Mouse (Mus musculus): Measurements from ENCODE around the gene Esyt3.
A peak's percentile ranks its signal among the peaks of the same experiment; 100 is the strongest.

Gene Esyt3

DNA sequence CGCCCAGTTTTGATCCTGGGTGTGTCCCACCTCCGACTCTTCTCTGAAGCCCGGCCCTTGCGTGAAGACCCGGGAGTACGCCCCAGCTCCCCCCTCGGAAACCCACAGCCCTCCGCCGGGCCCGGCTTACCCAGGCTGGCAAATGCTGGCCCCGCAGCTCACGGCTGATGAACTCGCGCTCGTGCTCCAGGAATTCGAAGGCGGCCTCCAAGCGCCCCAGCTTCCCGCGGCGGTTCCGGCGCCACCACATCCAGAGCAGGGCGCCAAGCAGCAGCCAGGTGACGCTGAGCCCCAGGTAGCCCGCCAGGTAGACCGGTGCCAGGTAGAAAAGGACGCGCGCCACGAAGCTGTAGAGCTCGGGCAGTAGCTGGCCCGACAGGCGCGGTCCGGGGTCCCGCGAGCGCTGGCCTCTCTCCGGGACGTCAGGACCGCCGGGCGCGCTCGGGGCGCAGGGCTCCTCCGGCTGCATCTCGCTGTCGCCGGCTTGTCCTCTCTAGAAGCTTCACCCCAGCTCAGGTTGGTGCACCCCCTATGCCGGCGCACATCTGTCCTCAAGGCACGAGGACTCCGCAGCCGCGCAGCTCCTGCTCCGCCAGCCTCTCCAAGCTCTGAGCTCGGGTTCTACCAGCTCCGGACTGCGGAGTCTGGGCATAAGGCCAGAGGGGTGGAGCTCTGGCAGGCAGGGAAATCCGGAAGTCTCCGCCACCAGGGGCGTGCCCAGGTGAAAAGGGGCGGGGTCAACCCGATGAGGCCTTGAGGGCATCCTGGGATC lies at the start of gene Esyt3:
Esyt3 (minus strand) TSS at position 637 of the 772 bp plus-strand sequence.
- no peak for DNase-seq (ENCODE audit: low spot score)

DNA sequence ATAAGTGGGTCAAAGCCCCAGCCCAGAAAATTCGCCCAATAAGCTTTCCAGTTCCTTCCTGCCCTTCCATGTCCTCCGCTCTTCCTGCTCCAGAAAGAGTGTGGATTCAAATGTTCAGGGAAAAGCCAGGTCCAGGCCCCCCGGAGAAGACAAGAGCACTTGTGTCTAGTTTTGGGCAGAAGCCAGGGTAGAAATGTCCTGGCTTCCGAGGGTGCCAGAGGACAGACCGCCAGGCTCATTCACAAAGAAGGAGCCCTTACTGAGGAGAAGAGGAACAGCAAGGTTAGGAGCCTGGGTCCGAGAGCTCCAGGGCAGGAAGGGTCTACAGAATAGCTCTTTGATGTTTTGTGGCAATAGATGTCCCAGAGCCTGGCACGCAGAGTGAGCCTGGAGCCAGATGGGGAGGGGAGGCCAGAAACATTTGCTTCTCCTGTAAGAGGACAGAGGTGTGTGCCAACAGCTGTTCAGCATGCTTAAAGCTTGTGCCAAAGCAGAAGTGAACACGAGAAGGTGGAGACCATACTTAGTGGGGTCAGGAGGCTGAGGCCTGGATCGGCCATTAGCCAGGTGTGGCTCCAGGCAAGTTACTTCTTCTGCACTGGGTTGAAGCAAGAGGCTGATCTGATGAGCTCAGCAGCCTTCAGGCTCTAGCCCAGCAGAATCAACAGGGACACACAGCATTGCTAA lies 43.1 kb upstream of the Esyt3 start:
- no peak for DNase-seq (ENCODE audit: low spot score)

DNA sequence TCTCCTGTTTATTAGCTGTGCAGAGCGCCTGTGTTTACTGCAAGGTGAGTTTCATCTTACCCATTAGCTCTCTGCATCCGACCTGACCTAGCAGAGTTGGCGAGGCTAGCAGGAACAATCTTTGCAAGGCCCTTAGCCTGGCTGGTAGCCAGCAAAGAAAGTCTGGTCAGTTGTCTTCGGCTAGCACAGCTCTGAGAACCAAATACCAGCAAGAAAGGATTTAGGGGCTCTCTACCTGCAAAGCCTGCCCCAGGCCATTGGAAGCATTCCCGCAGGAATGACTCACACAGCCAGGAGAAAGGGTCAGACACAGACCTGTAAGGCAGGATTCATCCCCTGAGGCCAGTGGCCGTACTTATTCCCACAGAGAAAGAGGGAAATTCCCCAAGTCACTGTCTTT lies 42.4 kb upstream of the Esyt3 start:
- no peak for DNase-seq (ENCODE audit: low spot score)

DNA sequence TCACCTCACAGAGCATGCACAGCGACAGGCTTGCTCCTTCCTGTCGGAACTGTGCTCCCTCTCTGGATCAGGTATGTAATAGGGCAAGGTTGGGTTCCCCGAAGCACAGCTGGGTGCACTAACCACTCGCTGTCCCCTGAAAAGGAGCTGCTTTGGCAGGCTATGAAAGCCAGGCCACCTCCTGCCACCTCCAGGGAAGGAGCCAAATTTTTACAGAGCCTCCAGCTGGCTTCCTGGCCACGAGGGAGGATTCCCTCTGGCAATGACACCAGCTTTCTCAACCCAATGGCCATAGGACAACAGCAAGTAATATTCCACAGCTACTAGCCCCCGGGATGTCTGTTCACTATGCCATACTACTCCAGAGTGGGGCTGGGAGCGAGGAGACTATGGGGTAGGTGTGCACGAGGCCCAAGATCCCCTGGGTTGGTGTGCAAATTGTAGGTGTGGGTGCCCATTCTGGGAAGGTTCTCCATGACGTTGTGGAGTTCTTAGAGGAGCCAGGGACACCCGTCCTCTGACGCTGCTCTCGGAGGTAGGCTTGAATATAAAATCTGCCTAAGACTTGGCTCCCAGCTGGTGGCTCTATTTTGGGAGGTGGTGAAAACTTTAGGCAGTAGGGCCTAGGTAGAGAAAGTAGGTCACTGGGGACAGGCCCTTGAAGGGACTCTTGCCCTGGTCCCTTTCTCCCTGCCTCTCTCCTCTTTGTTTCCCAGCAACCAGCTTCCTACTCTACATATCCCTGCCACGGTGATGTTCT lies 38.9 kb upstream of the Esyt3 start:
- no peak for DNase-seq (ENCODE audit: low spot score)

DNA sequence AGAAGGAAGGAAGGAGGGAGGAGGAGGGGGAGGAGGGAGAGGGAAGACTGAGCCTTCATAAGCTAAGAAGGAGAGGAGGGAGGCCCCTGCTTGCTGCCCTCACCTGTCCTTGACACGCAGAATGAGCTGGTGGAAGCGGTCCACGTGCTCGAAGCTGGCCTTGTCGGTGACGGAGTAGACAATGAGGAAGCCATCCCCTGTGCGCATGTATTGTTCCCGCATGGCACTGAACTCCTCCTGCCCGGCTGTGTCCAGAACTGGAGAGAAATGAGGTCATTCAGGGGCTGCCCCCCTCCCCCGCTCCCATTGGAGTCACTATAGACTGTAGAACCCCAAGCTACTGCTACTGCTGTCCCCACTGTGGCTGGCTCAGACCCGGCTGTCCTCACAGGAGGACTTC lies 36.0 kb upstream of the Esyt3 start:
- DNase-seq (ENCODE audit: low spot score): no peak

DNA sequence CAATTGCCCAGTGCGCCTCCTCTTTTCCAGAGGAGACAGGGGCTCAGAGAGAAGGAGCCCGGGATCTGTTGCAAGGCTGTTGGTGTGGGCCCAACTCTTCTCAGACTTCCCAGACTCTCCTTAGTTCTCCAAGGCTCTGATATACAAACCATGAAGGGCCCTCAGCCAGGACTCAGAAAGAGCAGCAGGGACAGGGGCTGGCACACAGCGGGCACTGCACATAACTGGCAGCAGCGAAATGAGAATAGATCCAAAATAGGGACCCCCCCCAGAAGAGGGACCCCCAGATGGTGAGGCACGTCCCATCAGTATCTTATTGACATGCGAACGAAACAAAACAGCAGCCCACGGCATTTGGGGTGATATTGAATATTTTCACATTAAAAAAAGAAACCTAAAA lies 34.8 kb upstream of the Esyt3 start:
- DNase-seq (ENCODE audit: low spot score): no peak

DNA sequence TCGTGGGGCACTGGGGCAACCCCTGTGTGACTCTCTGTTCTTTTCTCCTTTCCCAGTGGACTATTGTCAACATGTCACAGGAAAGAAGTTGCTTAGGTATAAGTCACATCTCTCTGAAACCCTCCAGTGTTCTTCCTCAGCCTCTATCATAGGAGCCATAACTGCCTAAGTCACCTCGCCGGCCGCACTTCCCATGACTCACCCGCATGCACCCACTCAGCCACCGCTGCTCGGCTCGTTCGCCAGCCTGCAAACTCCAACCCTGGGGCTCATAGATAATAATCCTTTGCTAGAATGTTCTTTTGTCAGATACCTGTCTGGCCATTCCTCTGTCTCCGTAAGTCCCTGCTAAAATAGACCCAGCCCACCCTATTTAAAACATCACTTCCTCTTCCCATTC lies 33.2 kb upstream of the Esyt3 start:
- DNase-seq (ENCODE audit: low spot score): no peak

DNA sequence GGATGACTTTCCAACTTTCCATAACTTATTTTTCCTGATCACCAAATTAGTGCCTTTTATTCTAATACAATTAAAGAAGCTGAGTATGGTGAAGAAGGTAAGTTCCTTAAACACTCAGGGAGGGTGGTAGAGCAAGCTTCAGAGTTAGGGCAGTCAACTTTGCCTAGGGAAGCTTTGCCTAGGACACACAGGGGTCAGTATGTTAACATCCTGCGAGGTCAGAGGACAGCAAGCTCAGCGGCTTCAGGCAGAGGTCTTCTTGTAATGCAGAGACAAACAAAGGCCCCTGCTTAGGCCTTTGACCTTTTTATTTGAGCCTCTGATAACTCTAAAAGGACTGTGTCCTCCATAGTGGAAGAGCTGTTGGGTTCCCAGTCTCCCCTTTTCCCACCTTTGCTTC lies 32.4 kb upstream of the Esyt3 start:
- no peak for DNase-seq (ENCODE audit: low spot score)

DNA sequence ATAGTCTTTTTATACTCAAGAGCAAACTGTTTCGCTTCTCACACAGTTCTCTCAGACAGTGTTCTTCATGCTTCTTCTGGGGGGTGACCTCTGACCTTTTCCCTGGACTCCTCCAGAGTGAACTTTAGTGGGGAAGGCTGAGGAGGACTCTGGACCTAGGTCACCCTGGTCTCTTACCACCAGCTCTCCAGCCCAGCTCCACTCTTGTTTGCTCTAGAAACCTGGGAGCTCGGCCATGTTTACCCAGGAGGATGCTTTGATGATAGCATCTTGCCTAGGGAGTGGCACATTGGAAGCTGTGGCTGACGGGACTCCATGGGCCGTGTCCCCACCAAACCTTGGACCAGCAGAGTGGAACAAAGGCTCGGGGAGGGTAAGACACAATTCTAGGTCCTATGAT lies 31.8 kb upstream of the Esyt3 start:
- DNase-seq (ENCODE audit: low spot score): no peak

DNA sequence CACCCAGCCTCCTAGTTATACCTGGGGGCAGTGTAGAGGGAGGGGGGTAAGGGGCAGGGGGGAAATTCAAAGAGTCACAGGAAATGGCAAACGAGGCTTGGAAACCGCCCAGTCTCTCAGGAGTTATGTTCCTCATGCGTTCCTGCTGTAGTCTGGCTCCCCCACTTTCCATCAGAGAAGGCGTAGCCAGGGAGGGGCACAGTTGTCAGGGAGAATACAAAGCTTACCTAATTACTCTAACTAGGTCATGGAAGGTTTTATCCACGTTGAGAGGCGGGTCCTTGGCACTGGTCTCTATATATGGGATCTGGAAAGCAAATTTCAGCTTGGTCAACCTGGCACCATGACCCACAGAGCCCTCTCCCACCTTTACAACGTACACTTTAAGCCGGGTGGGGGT lies 31.1 kb upstream of the Esyt3 start:
- no peak for DNase-seq (ENCODE audit: low spot score)

DNA sequence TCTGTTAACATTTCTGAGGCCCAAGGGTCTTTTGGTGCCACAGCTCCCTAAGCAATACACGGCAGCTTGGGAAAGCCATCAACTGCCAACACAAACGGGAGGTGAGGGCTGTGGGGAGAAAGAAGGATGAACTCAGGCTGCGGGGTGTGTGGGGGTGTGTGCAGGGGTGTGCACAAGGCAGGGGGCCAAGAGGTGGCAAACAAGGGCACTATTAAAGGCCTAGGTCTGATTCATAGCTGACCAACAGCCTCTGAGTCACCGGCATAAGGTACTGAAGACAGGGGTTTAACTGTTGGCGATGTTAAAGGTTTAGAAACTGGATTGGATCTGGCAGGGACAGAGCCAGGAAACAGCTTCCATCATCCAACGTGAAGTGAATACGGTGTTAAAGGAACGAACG lies 30.5 kb upstream of the Esyt3 start:
- no peak for DNase-seq (ENCODE audit: low spot score)

DNA sequence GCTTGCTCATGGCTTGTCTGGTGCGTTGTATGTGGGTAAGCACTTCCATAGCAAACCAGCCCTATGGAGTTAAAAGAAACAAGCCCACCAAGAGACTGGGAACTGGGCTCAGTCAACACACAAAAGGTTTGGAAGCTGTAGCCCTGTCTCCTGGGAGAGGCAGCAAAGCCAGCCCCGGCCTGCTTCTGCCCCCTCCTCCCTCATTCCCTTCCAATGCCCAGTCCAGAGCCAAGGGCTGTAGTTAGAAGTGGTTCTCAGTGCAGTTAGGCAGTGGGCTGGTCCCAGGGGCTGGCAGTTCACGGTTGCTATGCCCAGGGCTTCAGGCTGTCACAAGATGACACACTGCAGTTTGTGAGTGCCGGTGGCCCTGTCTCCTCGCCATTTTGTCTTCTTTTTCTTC lies 29.7 kb upstream of the Esyt3 start:
- DNase-seq (ENCODE audit: low spot score): no peak

DNA sequence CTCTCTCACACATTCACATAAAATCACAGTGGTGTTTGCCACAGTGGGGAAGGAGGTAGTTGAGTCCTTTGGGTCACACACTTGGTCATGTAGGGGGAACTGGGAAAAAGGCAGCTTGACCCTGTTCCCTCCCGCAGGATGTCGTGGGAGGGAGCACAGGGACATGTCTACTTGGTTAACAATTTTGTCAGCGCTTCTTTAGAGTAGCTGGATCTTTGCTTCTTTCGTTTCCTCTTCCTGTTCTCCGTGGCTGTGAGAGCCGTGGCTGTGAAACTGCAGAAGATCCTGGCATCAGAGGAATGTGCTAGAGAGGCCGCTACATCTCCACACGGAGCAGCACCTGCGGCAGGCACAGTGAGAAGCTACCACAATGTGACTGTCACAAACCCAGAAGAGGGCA lies 24.2 kb upstream of the Esyt3 start:
- DNase-seq (ENCODE audit: low spot score): no peak

DNA sequence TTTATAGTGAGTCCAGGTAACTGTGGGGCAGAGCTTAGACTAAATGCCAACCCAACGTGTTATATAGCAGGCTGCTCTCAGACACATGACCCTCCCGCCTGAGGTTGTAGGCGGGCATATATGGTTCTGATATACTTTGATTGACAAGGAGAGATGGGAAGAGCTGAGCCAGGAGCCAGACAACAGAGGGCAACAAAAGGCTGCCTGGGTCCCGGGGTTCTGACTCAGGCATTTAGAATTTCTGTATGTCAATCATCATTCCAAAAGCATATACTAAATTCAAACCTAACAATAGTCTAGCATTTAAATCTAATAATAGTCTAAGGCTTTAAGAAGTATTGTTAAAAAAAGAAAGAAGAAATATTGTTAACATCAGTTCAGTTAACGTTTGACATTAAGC lies 20.8 kb upstream of the Esyt3 start:
- DNase-seq (ENCODE audit: low spot score): no peak

DNA sequence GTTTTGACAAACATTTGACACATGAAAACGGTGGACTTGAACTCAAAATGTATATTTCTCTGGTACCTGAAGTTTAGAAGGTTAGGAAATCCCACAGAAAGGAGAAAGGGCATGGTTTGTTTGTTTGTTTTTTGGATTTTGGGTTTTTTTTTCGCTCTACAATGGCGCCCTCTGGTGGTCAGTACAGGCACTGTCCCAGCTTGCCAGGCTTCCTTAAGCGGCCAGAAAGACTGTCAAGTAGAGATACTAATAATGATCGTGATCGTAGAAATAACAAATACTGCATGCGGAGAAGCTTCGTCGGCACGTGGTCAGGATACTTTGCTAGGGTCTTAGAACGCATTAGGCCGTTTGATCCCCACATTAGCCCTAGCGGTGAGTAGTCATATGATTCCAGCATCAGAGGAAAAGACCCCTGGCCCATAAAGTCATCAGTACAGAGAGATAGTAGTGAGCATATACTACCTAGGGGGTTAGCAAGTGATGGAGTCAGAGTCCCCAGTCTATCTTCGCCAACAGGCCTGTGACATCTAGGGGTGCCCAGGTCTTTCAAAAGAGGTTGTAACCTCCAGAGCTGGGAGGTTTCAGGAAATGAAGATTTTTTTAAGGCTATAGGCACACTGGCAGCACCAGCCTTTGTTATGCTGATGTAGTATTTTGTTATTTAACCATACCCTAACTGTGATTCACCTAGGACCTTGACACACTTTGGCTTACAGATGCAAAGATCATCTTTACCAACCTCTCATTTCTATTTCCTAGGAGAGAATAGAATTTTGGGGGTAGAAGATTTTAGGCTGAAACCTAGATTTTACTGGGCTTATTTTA lies 18.4 kb upstream of the Esyt3 start:
- DNase-seq (ENCODE audit: low spot score): peak; percentile 58

DNA sequence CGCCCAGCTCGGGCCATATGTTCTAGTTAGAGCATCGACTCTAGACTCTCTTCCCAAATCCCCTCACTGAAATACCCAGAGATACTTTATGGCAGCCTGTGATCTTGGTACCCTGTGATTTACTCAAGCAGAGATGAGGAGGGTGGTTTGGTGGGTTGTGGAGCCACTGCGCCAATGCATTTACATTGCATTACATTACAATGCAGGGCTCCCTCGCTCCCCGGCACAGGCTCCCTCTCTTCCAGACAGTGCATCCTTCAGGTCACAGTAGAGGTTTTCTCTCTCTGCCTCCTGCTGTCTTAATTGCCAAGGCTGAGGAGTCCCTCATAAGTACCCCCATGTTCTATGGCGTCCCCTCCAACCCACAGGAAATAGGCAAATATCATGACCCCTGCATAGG lies 10.1 kb upstream of the Esyt3 start:
- no peak for DNase-seq (ENCODE audit: low spot score)

DNA sequence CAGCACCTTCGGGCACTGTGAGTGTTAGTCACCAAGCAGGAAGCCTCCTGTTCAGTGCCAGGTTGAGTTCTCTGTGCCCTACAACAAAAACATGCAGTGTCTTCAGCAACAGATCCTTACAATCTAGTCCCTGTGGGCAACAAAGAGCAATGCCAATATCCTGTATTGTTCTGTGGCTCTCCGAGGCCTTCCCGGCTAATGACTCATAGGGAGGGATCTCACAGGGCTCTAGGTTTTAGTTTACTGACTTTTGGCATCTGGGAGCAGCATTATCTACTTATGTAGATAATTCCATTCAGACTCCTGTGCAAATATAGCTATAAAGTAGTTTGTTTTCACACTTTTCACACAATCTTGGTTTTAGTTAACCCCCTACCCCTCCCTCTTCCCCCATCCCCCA lies 7.5 kb upstream of the Esyt3 start:
- DNase-seq (ENCODE audit: low spot score): no peak

DNA sequence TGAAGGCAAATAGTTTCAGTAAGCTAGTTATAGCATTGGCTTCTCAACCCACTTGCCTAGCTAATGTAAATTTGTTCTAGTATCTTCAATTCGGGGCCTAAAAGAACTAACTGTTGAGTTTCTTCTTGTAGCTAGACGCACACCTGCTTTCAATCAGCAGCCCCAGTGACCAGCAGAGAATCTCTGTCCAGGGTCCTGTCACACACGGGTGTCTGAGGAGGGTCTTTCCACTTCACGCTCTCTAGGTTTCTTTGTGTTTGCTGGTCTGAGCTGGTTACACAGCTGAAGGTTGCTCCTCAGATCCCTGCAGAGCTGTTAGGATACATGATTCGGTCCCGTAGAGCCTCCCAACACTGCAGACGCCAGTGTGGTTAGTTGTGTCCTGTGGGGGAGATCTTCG lies 4.7 kb upstream of the Esyt3 start:
- no peak for DNase-seq (ENCODE audit: low spot score)

DNA sequence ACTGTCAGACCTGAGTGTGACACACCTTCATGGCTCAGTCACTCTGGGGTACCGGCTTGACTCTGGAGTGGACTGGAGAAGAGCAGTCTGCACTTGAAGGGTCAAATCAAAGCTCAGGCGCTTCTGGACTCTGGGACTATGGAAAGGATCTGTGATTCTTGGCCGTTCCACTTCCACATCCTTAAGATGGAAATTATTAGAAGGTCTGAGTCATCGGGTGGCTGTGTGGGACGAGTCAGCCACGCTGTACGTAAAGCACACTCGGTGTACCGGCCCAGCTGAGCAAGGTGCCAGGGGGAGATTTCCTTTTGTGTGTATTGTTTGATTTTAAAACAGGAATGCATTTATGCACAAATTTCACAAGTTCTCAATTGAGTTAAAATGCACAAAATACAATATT lies 3.6 kb upstream of the Esyt3 start:
- no peak for DNase-seq (ENCODE audit: low spot score)

DNA sequence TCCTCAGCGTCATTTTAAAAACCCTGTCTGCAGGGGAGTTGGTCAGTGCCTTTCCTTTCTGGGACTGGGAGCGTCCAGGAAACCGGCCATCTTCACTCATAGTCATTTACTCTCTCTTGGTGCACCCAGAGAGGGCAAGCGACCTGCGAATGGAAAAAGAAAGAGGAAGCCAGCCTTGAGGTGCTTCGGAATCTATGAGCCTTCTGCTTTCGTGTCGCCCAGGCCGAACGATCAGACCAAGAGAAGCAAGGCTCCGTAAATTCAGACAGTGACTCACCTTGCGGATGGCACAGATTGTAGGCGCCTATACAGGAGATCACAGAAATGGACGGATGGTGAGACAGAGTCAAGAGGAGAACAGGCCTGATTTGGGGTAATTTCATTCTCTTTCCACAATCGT lies 655 bp upstream of the Esyt3 start:
- no peak for DNase-seq (ENCODE audit: low spot score)

DNA sequence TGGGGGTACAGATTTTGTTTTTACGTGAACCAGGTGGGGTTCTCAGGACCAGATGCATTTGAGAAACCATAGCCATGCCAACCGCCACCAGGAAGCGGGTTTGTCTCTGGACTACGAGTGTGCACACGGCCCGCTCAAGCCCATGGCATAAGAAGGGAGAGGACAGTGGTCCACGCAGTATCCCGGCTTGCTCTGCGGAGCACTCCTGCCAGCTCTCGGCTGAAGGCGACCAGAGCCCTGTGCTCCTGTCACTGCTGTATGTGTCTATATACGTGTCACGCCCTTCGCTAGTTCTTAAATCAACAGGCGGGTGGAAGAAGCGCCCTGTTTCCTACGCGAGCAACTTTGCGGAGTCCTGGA lies 816 bp downstream of the Esyt3 start:
- DNase-seq (ENCODE audit: low spot score): no peak

DNA sequence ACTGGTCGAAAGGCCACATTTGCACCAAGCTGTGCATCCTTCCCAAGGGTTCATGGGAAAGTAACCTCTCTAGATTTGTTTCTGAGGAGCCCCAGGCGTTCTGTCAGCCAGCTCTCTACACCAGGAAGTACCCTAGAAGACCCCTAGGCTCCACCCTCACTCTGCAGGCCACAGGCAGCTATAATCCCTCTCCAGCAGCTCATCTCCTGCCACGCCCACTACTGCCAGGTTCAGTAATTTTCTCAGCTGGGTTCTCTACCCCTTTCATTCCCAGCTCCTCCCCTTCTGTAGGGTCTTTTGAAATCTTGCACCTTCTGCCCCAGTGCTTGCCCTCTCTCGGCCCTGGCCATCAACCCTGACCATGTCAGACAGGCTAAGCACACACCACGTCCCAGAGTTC lies 2.4 kb downstream of the Esyt3 start:
- no peak for DNase-seq (ENCODE audit: low spot score)

Measured in layer of hippocampus, adult 9-10 months (tissue).